Mouse (Mus musculus) embryo, embryonic 11 days (tissue): ENCODE measurements around the gene Ap3b1.

Source experiments
- DNase-seq: peaks from one replicate; pipeline ENCODE4 v3.0.0-alpha.2; 2015

Gene Ap3b1

GRCm38 (mm10) chr13:94544211-94544610 is 185.5 kb downstream of the Ap3b1 start:
- DNase-seq, result no peak

GRCm38 (mm10) chr13:94545739-94546138 is 187.0 kb downstream of the Ap3b1 start:
- no peak for DNase-seq

GRCm38 (mm10) chr13:94546246-94546645 is 187.5 kb downstream of the Ap3b1 start:
- no peak for DNase-seq

- no peak for DNase-seq
Measured at GRCm38 (mm10) chr13:94549580-94549979, 190.8 kb downstream of the Ap3b1 start.

GRCm38 (mm10) chr13:94550037-94550436 is 191.3 kb downstream of the Ap3b1 start:
- DNase-seq, result no peak

- DNase-seq, result peak; percentile 88
Measured at GRCm38 (mm10) chr13:94560011-94560410, 201.3 kb downstream of the Ap3b1 start.

GRCm38 (mm10) chr13:94560878-94561277 is 202.1 kb downstream of the Ap3b1 start:
- no peak for DNase-seq

- peak; percentile 58 for DNase-seq
Measured at GRCm38 (mm10) chr13:94562652-94563339, 204.0 kb downstream of the Ap3b1 start.

GRCm38 (mm10) chr13:94563836-94564235 is 205.1 kb downstream of the Ap3b1 start:
- DNase-seq, result no peak

GRCm38 (mm10) chr13:94564351-94564994 is 205.7 kb downstream of the Ap3b1 start:
- peak; percentile 57 for DNase-seq

GRCm38 (mm10) chr13:94565176-94565575 is 206.4 kb downstream of the Ap3b1 start:
- DNase-seq, result no peak

GRCm38 (mm10) chr13:94565616-94566015 is 206.9 kb downstream of the Ap3b1 start:
- DNase-seq, result no peak

GRCm38 (mm10) chr13:94567739-94568138 is 209.0 kb downstream of the Ap3b1 start:
- no peak for DNase-seq

- no peak for DNase-seq
Measured at GRCm38 (mm10) chr13:94571001-94571400, 212.2 kb downstream of the Ap3b1 start.

- DNase-seq, result no peak
Measured at GRCm38 (mm10) chr13:94573356-94573755, 214.6 kb downstream of the Ap3b1 start.

- DNase-seq, result no peak
Measured at GRCm38 (mm10) chr13:94573833-94574232, 215.1 kb downstream of the Ap3b1 start.

GRCm38 (mm10) chr13:94575607-94576398 is 217.0 kb downstream of the Ap3b1 start:
- DNase-seq, result peak; percentile 46

GRCm38 (mm10) chr13:94576399-94577176 is 217.8 kb downstream of the Ap3b1 start:
- DNase-seq, result no peak

GRCm38 (mm10) chr13:94577177-94577540 is 218.4 kb downstream of the Ap3b1 start:
- DNase-seq, result no peak

- DNase-seq, result no peak
Measured at GRCm38 (mm10) chr13:94595289-94595688, 236.5 kb downstream of the Ap3b1 start.

GRCm38 (mm10) chr13:94595701-94596361 is 237.1 kb downstream of the Ap3b1 start:
- peak; percentile 57 for DNase-seq

- peak; percentile 48 for DNase-seq
Measured at GRCm38 (mm10) chr13:94596386-94597033, 237.8 kb downstream of the Ap3b1 start.
